Mouse (Mus musculus) adrenal gland, postnatal 10 days (tissue): ENCODE results near the gene Epha8. TPM values are rescaled to one million over a fixed set of nuclear protein-coding genes. Genes with fewer than 3 reads are reported as not detected.

Experiments
- DNase-seq: peaks from one replicate; pipeline ENCODE4 v3.0.0; 2021; ENCODE audit warnings: mixed read lengths
- total RNA-seq, 2 experiments: library from RNA; stranded (reverse); gene quantifications; 2 replicates each; pipeline ENCODE4 v1.2.3; 2021

Epha8 gene
- total RNA-seq, 2 experiments from 2014 or later, result 0.12 to 0.30 TPM

GRCm38 (mm10) chr4:136904767-136905539 lies 51.7 kb downstream of the Epha8 start:
- no peak for DNase-seq

GRCm38 (mm10) chr4:136899154-136899553 lies 57.5 kb downstream of the Epha8 start:
- DNase-seq, result no peak

DNA sequence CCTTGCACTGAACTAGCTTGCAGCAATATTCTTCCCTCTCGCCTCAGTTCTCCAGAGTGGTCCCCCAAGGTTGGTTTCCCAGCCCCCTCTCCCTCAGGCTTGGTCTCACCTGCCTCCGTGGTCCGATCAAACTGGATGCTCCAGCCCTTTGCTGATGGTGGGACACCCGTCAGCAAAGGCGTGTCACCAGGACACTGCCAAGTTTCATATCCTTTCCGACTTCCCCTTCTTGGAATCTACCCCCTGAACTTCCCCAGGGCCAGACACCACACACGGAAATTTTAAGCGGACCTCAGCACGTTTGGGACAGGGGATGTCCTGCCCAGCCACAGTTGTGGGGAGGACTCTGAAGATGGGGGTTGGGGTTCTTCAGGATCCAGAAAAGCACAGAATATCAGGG lies 58.0 kb downstream of the Epha8 start, which contains the start of gene C1qa:
TSS of gene C1qa (minus strand) at position 167 of the 400 bp plus-strand sequence.
- DNase-seq, result no peak

GRCm38 (mm10) chr4:136898084-136898598 lies 58.5 kb downstream of the Epha8 start:
- no peak for DNase-seq

- DNase-seq, result no peak
Measured at GRCm38 (mm10) chr4:136896461-136896860, 60.2 kb downstream of the Epha8 start.

- DNase-seq, result no peak
Measured at GRCm38 (mm10) chr4:136895861-136896260, 60.8 kb downstream of the Epha8 start.

DNA sequence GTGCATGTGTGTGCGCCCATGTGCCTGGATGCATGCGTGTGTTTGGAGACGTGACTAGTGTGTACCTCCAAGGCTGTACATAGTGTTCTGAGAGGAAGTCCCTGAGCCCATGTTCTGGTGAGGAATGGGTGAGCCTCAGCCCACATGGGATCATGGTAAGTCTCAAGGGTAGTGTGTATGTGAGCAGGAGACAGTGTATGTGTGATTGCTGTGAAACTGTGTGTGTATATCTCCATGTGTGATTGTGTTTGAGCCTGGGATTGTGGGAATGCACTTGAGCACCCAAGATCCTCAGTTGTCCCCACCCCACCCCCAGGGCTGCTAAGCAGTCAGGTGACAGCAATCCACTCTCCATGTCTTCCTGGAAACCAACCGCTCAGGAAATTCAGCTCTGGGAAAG lies 61.8 kb downstream of the Epha8 start:
- no peak for DNase-seq

DNA sequence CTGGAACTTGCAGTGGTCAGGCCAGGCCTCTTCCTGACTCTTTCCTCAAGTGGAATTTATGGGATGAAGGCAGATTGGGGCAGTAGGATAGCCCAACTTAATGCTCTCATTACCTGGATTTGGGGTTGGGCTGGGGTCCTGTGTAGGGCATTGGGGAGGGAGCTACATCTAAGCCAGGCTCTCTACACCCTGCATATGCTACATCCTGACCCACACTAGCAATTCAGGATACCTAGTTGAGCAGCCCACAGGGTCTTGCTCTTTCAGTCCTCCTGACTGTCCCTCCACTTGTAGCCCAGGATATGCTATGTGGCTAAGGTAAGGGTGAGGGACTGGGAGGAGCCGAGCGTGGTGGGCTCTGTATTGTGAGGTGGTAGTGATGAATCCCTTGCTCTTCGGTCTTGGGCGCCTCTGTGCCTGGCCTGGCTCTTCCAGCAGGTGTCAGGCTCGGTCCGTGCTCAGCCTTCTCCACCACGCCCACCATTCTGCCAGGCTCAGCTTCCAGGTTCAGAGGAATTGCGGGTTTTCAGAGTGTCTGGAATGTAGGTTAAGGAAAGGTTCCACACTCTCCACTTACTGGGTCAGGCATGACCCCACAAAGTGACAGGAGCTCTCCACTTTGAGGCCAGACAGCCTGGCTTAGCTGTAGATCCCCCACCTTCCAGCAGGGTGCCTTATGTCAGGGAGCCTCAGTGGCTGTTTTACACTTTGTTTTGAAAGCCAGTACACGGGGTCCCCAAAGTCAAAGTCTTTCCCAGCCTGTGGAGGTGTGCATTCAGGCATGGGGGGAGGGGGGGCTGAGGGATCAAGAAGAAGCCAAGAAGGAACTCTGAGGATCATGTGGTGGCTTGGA lies 62.7 kb downstream of the Epha8 start:
- DNase-seq, result peak; percentile 49

GRCm38 (mm10) chr4:136892811-136893210 lies 63.8 kb downstream of the Epha8 start, which contains the start of gene C1qc:
Gene C1qc (minus strand): TSS chr4:136893065.
- DNase-seq, result no peak

DNA sequence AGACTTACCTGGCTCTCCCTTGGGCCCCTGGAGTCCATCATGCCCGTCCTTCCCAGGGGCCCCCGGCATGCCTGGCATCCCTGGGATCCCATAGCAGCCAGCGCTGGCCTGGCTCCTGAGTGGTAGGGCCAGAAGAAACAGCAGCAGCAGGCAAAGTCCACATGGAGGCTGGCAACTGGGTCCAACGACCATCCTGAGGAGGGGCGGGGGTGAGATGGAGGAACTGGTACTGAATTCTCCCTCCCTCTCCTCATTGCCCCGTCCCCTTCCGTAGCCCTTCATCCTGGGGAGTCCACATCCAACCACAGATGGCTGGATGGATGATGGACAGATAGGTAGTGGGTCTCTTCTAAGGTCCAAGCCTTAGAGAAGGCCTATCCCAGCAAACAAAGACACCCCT lies 64.2 kb downstream of the Epha8 start:
- no peak for DNase-seq

DNA sequence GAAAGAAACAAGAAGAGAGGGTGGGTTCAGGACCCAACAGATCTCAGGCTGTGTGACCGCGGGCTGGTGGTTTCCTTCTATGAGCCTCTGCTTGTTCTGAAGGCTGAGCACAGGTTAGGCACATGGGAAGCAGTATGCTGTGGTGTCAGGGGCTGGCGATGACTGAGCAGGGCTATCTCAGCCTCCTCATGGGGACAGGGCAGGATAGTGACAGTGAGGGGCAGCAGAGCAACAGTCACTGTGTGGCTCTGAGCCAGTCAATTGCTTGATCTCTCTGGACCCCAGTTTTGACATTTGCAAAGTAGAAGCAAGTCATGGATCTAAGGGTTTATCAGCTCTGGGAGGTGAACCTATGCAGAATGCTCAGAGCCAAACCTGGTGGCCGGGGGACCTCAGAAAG lies 65.5 kb downstream of the Epha8 start:
- no peak for DNase-seq

DNA sequence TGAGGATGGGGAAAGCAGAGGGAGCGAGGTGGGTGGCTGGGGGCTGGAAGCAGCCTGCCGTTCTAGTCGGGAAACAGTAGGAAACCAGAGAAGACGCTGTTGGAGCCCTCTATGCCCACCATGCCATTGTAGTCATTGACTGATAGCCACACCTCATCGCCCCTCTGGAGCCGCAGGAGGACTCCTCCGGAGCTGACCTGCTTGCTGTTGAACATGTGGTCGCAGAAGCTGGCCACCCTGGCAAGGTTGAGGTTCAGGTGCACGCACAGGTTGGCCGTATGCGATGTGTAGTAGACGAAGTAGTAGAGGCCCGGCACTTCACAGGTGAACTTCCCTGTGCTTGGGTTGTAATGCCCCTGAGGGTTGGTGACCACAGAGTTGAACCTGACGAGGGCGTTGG lies 66.6 kb downstream of the Epha8 start:
- DNase-seq, result no peak

- DNase-seq, result no peak
Measured at GRCm38 (mm10) chr4:136887714-136888113, 68.9 kb downstream of the Epha8 start.

- no peak for DNase-seq
Measured at GRCm38 (mm10) chr4:136886101-136886500, 70.5 kb downstream of the Epha8 start, which contains the start of gene C1qb. Gene C1qb (minus strand): TSS chr4:136886187.

Other genes with a start within 250 kb of the Epha8 start
- gene Ephb2, start 120.8 kb downstream of the Epha8 start, total RNA-seq, result 10 to 100 TPM in 1 of 2 experiments, 1 to 10 TPM in 1; 8.5 to 12.4 TPM
- gene C1qb, start 70.6 kb downstream of the Epha8 start, total RNA-seq, result 10 to 100 TPM; 30.0 to 42.6 TPM
- gene C1qc, start 63.8 kb downstream of the Epha8 start, total RNA-seq, result 10 to 100 TPM; 23.7 to 31.8 TPM
- 10 to 100 TPM; 29.3 to 36.6 TPM for gene C1qa, start 58.0 kb downstream of the Epha8 start, total RNA-seq
- gene Zbtb40, start 92.0 kb upstream of the Epha8 start, total RNA-seq, result 1 to 10 TPM; 7.0 to 7.8 TPM